Mouse (Mus musculus): Measurements from ENCODE around the gene Gm9803. TPM values are rescaled to one million over a fixed set of nuclear protein-coding genes. Genes with fewer than 3 reads are reported as not detected.
"Not testable (repeated sequence)": the region's sequence is repeated elsewhere in the genome, so short reads cannot be mapped to it uniquely, and the experiment has no call there.

The Gm9803 gene
- polyA plus RNA-seq (2014; fragmentation: Nextera tagmentation; extraction: Ambion mirVana): 14.5 and 25.4 TPM in 2 replicates

GRCm38 (mm10) chr10:43523931-43524330 is at the start of gene Gm9803:
Gene Gm9803, plus strand, starts transcription at chr10:43524084.
- not testable (repeated sequence) for H3K9me3 ChIP-seq (ENCODE audit: control insufficient read depth, low read length); DNase-seq (ENCODE audit: low spot score); H3K27ac ChIP-seq; ATAC-seq (ENCODE audit: low FRiP score); H3K4me3 ChIP-seq (replicated peaks; ENCODE audit: low read length); H3K27me3 ChIP-seq (ENCODE audit: control insufficient read depth, insufficient read depth, low read length); H3K9ac ChIP-seq; H3K4me2 ChIP-seq (replicated peaks)
- peaks cover 24% of the 10 kb centered on the region for H3K36me3 ChIP-seq (replicated peaks; ENCODE audit: control insufficient read depth, insufficient read depth)
- H3K4me1 ChIP-seq (replicated peaks; ENCODE audit: control insufficient read depth, insufficient read depth, low read length): peaks cover 11% of the 10 kb centered on the region; the same call in 1 of the 2 replicates
- WGBS: 99% methylated on average over 10 of the region's 10 CpGs

GRCm38 (mm10) chr10:43475376-43475775 is 48.5 kb upstream of the Gm9803 start:
- Histone ChIP-seq H3K4me2 (replicated peaks) (no peak overlapping the region), H3K27me3 (ENCODE audit: control insufficient read depth, insufficient read depth, low read length) (no peaks in the 10 kb centered on the region), H3K9me3 (ENCODE audit: control insufficient read depth, low read length) (no peaks in the 10 kb centered on the region), H3K27ac (no peak overlapping the region), H3K36me3 (replicated peaks; ENCODE audit: control insufficient read depth, insufficient read depth) (no peaks in the 10 kb centered on the region), H3K4me3 (replicated peaks; ENCODE audit: low read length) (no peak overlapping the region), H3K4me1 (replicated peaks; ENCODE audit: control insufficient read depth, insufficient read depth, low read length) (peaks cover 19% of the 10 kb centered on the region), H3K9ac (no peak overlapping the region)
- DNase-seq (ENCODE audit: low spot score) (no peak), ATAC-seq (ENCODE audit: low FRiP score) (no peak)
- 61% methylated on average over 4 of the region's 4 CpGs for WGBS

GRCm38 (mm10) chr10:43477459-43477858 is 46.4 kb upstream of the Gm9803 start:
- peak overlapping the region; percentile 99 for H3K4me2 ChIP-seq (replicated peaks)
- peak overlapping the region; percentile 95 for H3K9ac ChIP-seq
- H3K4me3 ChIP-seq (replicated peaks; ENCODE audit: low read length): peak overlapping the region; percentile 85
- H3K27me3 ChIP-seq (ENCODE audit: control insufficient read depth, insufficient read depth, low read length): no peaks in the 10 kb centered on the region
- peaks cover 37% of the 10 kb centered on the region for H3K4me1 ChIP-seq (replicated peaks; ENCODE audit: control insufficient read depth, insufficient read depth, low read length)
- H3K9me3 ChIP-seq (ENCODE audit: control insufficient read depth, low read length): no peaks in the 10 kb centered on the region
- WGBS: 2% methylated on average over 9 of the region's 9 CpGs
- no peaks in the 10 kb centered on the region for H3K36me3 ChIP-seq (replicated peaks; ENCODE audit: control insufficient read depth, insufficient read depth)
- 0 out of 2 replicates have a peak overlapping the region, but pooled peaks have one; percentile 98 for H3K27ac ChIP-seq
- DNase-seq (ENCODE audit: low spot score): peak; percentile 39
- no peak for ATAC-seq (ENCODE audit: low FRiP score)

GRCm38 (mm10) chr10:43477865-43478681 is 45.8 kb upstream of the Gm9803 start:
- no peaks in the 10 kb centered on the region for H3K36me3 ChIP-seq (replicated peaks; ENCODE audit: control insufficient read depth, insufficient read depth)
- H3K9me3 ChIP-seq (ENCODE audit: control insufficient read depth, low read length): no peaks in the 10 kb centered on the region
- peak overlapping the region; percentile 99 for H3K4me2 ChIP-seq (replicated peaks)
- peak; percentile 25; the same call in 1 of the 2 replicates for ATAC-seq (ENCODE audit: low FRiP score)
- DNase-seq (ENCODE audit: low spot score): peak; percentile 62
- WGBS: under 1% methylated on average over 42 of the region's 42 CpGs
- peak overlapping the region; percentile 85 for H3K4me3 ChIP-seq (replicated peaks; ENCODE audit: low read length)
- H3K27me3 ChIP-seq (ENCODE audit: control insufficient read depth, insufficient read depth, low read length): no peaks in the 10 kb centered on the region
- H3K27ac ChIP-seq: peak overlapping the region; percentile 98
- peaks cover 39% of the 10 kb centered on the region for H3K4me1 ChIP-seq (replicated peaks; ENCODE audit: control insufficient read depth, insufficient read depth, low read length)
- peak overlapping the region; percentile 95 for H3K9ac ChIP-seq

- no peaks in the 10 kb centered on the region for H3K27me3 ChIP-seq (ENCODE audit: control insufficient read depth, insufficient read depth, low read length)
- peak within 1 kb of the TSS; percentile 99 for H3K4me2 ChIP-seq (replicated peaks)
- no peaks in the 10 kb centered on the region for H3K36me3 ChIP-seq (replicated peaks; ENCODE audit: control insufficient read depth, insufficient read depth)
- peaks cover 46% of the 10 kb centered on the region for H3K4me1 ChIP-seq (replicated peaks; ENCODE audit: control insufficient read depth, insufficient read depth, low read length)
- ATAC-seq (ENCODE audit: low FRiP score): peak; percentile 68
- H3K4me3 ChIP-seq (replicated peaks; ENCODE audit: low read length): peak within 1 kb of the TSS; percentile 85
- peak within 1 kb of the TSS; percentile 98 for H3K27ac ChIP-seq
- peak within 1 kb of the TSS; percentile 95 for H3K9ac ChIP-seq
- no peaks in the 10 kb centered on the region for H3K9me3 ChIP-seq (ENCODE audit: control insufficient read depth, low read length)
- DNase-seq (ENCODE audit: low spot score): peak; percentile 69
- WGBS: 2% methylated on average over 54 of the region's 101 CpGs
Observed at GRCm38 (mm10) chr10:43478751-43479435, 45.0 kb upstream of the Gm9803 start, which contains the start of gene Bend3. Gene Bend3, plus strand, starts transcription at chr10:43478831.

GRCm38 (mm10) chr10:43479436-43480157 is 44.3 kb upstream of the Gm9803 start:
- Histone ChIP-seq H3K4me2 (replicated peaks) (peak overlapping the region; percentile 99), H3K4me3 (replicated peaks; ENCODE audit: low read length) (peak overlapping the region; percentile 85), H3K27ac (peak overlapping the region; percentile 98), H3K9ac (peak overlapping the region; percentile 95), H3K36me3 (replicated peaks; ENCODE audit: control insufficient read depth, insufficient read depth) (no peaks in the 10 kb centered on the region), H3K9me3 (ENCODE audit: control insufficient read depth, low read length) (no peaks in the 10 kb centered on the region), H3K27me3 (ENCODE audit: control insufficient read depth, insufficient read depth, low read length) (no peaks in the 10 kb centered on the region), H3K4me1 (replicated peaks; ENCODE audit: control insufficient read depth, insufficient read depth, low read length) (peaks cover 46% of the 10 kb centered on the region)
- WGBS: under 1% methylated on average over 79 of the region's 103 CpGs
- DNase-seq (ENCODE audit: low spot score) (peak; percentile 75), ATAC-seq (ENCODE audit: low FRiP score) (peak; percentile 90)

- Histone ChIP-seq H3K27ac (peak overlapping the region; percentile 98), H3K36me3 (replicated peaks; ENCODE audit: control insufficient read depth, insufficient read depth) (no peaks in the 10 kb centered on the region), H3K4me1 (replicated peaks; ENCODE audit: control insufficient read depth, insufficient read depth, low read length) (peaks cover 46% of the 10 kb centered on the region), H3K4me3 (replicated peaks; ENCODE audit: low read length) (peak overlapping the region; percentile 85), H3K9me3 (ENCODE audit: control insufficient read depth, low read length) (no peaks in the 10 kb centered on the region), H3K27me3 (ENCODE audit: control insufficient read depth, insufficient read depth, low read length) (no peaks in the 10 kb centered on the region), H3K9ac (peak overlapping the region; percentile 95), H3K4me2 (replicated peaks) (peak overlapping the region; percentile 99)
- WGBS: 4% methylated on average over 13 of the region's 13 CpGs
- DNase-seq (ENCODE audit: low spot score) (no peak), ATAC-seq (ENCODE audit: low FRiP score) (no peak)
Observed at GRCm38 (mm10) chr10:43480227-43480849, 43.5 kb upstream of the Gm9803 start.

- Histone ChIP-seq H3K27me3 (ENCODE audit: control insufficient read depth, insufficient read depth, low read length) (no peaks in the 10 kb centered on the region), H3K36me3 (replicated peaks; ENCODE audit: control insufficient read depth, insufficient read depth) (no peaks in the 10 kb centered on the region), H3K4me1 (replicated peaks; ENCODE audit: control insufficient read depth, insufficient read depth, low read length) (peaks cover 46% of the 10 kb centered on the region), H3K27ac (no peak overlapping the region), H3K4me3 (replicated peaks; ENCODE audit: low read length) (no peak overlapping the region), H3K9me3 (ENCODE audit: control insufficient read depth, low read length) (no peaks in the 10 kb centered on the region), H3K4me2 (replicated peaks) (no peak overlapping the region), H3K9ac (no peak overlapping the region)
- WGBS: 46% methylated on average over 4 of the region's 4 CpGs
- ATAC-seq (ENCODE audit: low FRiP score): no peak
- no peak for DNase-seq (ENCODE audit: low spot score)
Observed at GRCm38 (mm10) chr10:43481179-43481578, 42.7 kb upstream of the Gm9803 start.
